Mouse (Mus musculus) kidney, adult 11 months (tissue): ENCODE measurements around the gene Carmil2.

Experiments used
- DNase-seq: peaks from one replicate; pipeline ENCODE4 v3.0.0; 2022

The Carmil2 gene

DNA sequence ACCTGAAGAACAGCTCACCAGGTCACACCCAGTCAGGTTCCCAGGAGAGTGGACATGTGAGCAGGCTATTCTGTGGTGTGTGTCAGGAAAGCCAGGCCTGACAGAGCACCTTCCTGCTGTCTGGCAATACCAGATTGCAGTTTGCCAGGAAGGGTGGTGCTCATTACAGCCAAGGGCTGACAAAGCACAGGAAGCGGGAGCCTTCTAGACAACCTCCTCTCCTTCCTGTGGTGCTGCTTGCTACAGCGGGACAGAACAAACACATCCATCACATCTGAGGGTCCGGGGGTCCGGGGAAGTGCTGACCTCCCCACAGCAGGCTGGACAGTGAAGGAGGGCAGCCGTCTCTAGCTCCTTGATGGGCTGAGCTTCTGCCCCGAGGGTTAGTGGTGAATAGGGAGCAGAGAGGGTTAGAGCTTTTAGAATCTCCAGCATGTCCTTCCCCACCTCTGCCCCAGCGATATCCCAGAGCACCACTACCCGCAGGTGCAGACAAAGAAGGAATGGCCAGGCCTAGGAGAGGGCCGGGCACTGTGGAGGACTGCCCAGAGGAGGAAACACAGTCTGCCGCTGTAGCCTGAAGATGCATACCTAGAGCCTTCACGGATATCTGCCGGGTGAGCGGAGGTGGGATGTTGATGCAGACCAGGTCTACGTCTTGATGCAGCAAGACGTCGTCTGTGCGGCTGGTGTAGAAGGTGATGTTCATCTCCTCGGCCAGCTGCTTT lies 41.5 kb downstream of the Carmil2 start:
- DNase-seq: peak; percentile 79

GRCm38 (mm10) chr8:105732186-105732585 lies 46.1 kb downstream of the Carmil2 start:
- no peak for DNase-seq

GRCm38 (mm10) chr8:105739216-105739615 lies 53.1 kb downstream of the Carmil2 start:
- no peak for DNase-seq

- DNase-seq: no peak
These were observed 57.2 kb downstream of the Carmil2 start for GRCm38 (mm10) chr8:105743301-105743700.
